Mouse (Mus musculus): Measurements from ENCODE around the gene Gm13289.
"Not testable (repeated sequence)": the region's sequence is repeated elsewhere in the genome, so short reads cannot be mapped to it uniquely, and the experiment has no call there.

GRCm38 (mm10) chr4:88757628-88758031, 19.1 kb upstream of the Gm13289 start:
- TF ChIP-seq POLR2A (IDR thresholded peaks at IDR 0.05; ENCODE audit: insufficient read length, low read depth); MAX (IDR thresholded peaks at IDR 0.05; ENCODE audit: low read depth); MYOD1 (IDR thresholded peaks at IDR 0.05; ENCODE audit: control insufficient read depth in 1 of 3, insufficient read length in 2 of 3, low read depth in 2 of 3); POLR2AphosphoS2 (IDR thresholded peaks at IDR 0.05; ENCODE audit: insufficient read length, low read depth); MYOG (IDR thresholded peaks at IDR 0.05; ENCODE audit: control insufficient read depth in 1 of 3, insufficient read depth in 1 of 3, insufficient read length in 2 of 3, low read depth in 2 of 3); USF1 (IDR thresholded peaks at IDR 0.05; ENCODE audit: low read depth); E2F4 (IDR thresholded peaks at IDR 0.05; ENCODE audit: insufficient read depth); TCF12 (IDR thresholded peaks at IDR 0.05; ENCODE audit: insufficient read depth, poor library complexity, severe bottlenecking); CEBPB (IDR thresholded peaks at IDR 0.05; ENCODE audit: insufficient read depth, poor library complexity, severe bottlenecking); SRF (IDR thresholded peaks at IDR 0.05; ENCODE audit: control insufficient read depth, insufficient read length, low read depth); TCF3 (IDR thresholded peaks at IDR 0.05; ENCODE audit: insufficient read length, low read depth): not testable (repeated sequence)

Measured in myocyte (in vitro differentiated cells).